Mouse (Mus musculus) lung, embryonic 14.5 days (tissue): ENCODE results near the gene Dnaaf5. TPM values are rescaled to one million over a fixed set of nuclear protein-coding genes. Genes with fewer than 3 reads are reported as not detected.

Experiments
- ATAC-seq: fragments of 200-750 bp; cut with Nextera tagmentation; 2 replicates; pipeline ENCODE4 v1.8.0; 2017; ENCODE audit warnings: mild to moderate bottlenecking, moderate TSS enrichment, moderate library complexity; ENCODE audit not compliant: insufficient read depth
- DNase-seq: peaks from one replicate; pipeline ENCODE4 v3.0.0-alpha.2; 2015
- H3K27ac ChIP-seq: fragments of 300-500 bp; sonication (generic); 2 replicates; pipeline ENCODE4 v1.5.1; 2014; ENCODE audit warnings: low read depth, mild to moderate bottlenecking, moderate library complexity
- H3K27me3 ChIP-seq: fragments of 300-500 bp; sonication (generic); 2 replicates; pipeline ENCODE4 v1.6.1; 2014; ENCODE audit warnings: low read length, control low read depth; ENCODE audit not compliant: insufficient read depth
- H3K36me3 ChIP-seq: fragments of 300-500 bp; sonication (generic); 2 replicates; pipeline ENCODE4 v1.6.1; 2014; ENCODE audit warnings: control low read depth; ENCODE audit not compliant: insufficient read depth
- H3K4me1 ChIP-seq: fragments of 300-500 bp; sonication (generic); 2 replicates; pipeline ENCODE4 v1.6.1; 2014; ENCODE audit warnings: antibody characterized with exemption, control low read depth; ENCODE audit not compliant: insufficient read depth
- H3K4me2 ChIP-seq: fragments of 300-500 bp; sonication (generic); 2 replicates; pipeline ENCODE4 v1.6.1; 2014; ENCODE audit warnings: mild to moderate bottlenecking
- H3K4me3 ChIP-seq: fragments of 300-500 bp; sonication (generic); 2 replicates; pipeline ENCODE4 v1.5.1; 2014; ENCODE audit warnings: low read depth, low read length
- H3K9ac ChIP-seq: fragments of 300-500 bp; sonication (generic); 2 replicates; pipeline ENCODE4 v1.6.1; 2014
- H3K9me3 ChIP-seq: fragments of 300-500 bp; sonication (generic); 2 replicates; pipeline ENCODE4 v1.6.1; 2016; ENCODE audit warnings: low read depth, low read length, control low read depth
- CTCF ChIP-seq: IDR thresholded peaks from 2 replicates; pipeline ENCODE4 v1.5.1; 2016; ENCODE audit warnings: antibody characterized with exemption, low read depth
- WGBS: fragments of 180-500 bp; shearing (Covaris S2); extraction: QIAGEN DNeasy Blood & Tissue Kit; methylation state at CpG from one replicate; pipeline ENCODE4 v1.1.7; 2014; 5-methylcytosine and 5-hydroxymethylcytosine counted together
- polyA plus RNA-seq: library from polyadenylated mRNA; unstranded; fragments of >200 nt; fragmentation: Nextera tagmentation; extraction: Ambion mirVana; gene quantifications from 2 replicates; pipeline ENCODE4 v1.2.1, GENCODE M21; 2014

Gene Dnaaf5
- polyA plus RNA-seq, 1 experiment from 2014 or later = 8.6 TPM

DNA sequence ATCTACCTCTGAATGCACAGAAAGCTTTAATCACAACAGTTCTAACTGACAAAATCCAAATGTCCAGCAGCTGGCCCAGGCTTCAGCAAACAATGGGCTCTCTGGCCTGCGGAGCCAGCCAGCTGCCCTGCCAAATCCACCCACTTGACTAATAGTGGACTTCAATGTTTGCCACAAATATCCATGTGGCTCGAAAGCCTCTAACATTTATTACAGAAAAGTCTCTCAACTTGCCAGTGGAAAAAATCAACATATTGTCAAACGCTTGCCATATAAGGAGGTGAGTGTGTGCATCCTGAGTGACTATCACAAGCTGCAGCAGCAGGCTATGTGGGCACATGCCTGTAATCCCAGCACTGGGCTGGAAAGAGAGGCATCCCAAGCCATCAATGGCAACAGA is 48.8 kb downstream of the Dnaaf5 start:
- H3K36me3 ChIP-seq = no peaks in the 10 kb centered on the region
- no peak overlapping the region for H3K4me3 ChIP-seq
- no peak for ATAC-seq
- 59% methylated on average over 3 of the region's 3 CpGs for WGBS
- H3K9me3 ChIP-seq = no peaks in the 10 kb centered on the region
- no peak overlapping the region for H3K4me2 ChIP-seq
- peaks cover 11% of the 10 kb centered on the region for H3K4me1 ChIP-seq
- H3K9ac ChIP-seq = no peak overlapping the region
- DNase-seq = no peak
- no peak overlapping the region; the same call in 1 of the 2 replicates for H3K27ac ChIP-seq
- no peaks in the 10 kb centered on the region for H3K27me3 ChIP-seq
- TF ChIP-seq CTCF = no peak

DNA sequence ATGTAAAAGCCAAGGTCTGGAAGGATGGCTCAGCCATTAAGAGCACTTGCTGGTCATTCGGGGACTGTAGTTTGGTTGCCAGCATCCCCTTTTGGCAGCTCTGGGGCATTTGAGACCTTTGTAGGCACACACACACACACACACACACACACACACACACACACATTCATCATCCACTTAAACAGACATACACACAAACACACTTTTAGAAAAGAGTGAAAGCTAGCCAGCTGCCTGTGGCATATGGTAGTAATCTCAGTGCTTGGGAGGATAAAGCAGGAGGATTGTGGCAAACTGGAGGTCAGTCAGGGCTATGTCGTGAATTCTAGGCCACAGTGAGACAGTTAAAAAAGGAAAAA is 49.6 kb downstream of the Dnaaf5 start:
- 38% methylated on average over 2 of the region's 2 CpGs for WGBS
- H3K27ac ChIP-seq = peak overlapping the region; percentile 83
- TF ChIP-seq CTCF = no peak
- H3K4me2 ChIP-seq = peak overlapping the region; percentile 97
- peak overlapping the region; percentile 92 for H3K4me3 ChIP-seq
- H3K27me3 ChIP-seq = no peaks in the 10 kb centered on the region
- H3K9me3 ChIP-seq = no peaks in the 10 kb centered on the region
- peak overlapping the region; percentile 83 for H3K9ac ChIP-seq
- no peaks in the 10 kb centered on the region for H3K36me3 ChIP-seq
- peaks cover 11% of the 10 kb centered on the region for H3K4me1 ChIP-seq
- ATAC-seq = no peak
- DNase-seq = no peak

DNA sequence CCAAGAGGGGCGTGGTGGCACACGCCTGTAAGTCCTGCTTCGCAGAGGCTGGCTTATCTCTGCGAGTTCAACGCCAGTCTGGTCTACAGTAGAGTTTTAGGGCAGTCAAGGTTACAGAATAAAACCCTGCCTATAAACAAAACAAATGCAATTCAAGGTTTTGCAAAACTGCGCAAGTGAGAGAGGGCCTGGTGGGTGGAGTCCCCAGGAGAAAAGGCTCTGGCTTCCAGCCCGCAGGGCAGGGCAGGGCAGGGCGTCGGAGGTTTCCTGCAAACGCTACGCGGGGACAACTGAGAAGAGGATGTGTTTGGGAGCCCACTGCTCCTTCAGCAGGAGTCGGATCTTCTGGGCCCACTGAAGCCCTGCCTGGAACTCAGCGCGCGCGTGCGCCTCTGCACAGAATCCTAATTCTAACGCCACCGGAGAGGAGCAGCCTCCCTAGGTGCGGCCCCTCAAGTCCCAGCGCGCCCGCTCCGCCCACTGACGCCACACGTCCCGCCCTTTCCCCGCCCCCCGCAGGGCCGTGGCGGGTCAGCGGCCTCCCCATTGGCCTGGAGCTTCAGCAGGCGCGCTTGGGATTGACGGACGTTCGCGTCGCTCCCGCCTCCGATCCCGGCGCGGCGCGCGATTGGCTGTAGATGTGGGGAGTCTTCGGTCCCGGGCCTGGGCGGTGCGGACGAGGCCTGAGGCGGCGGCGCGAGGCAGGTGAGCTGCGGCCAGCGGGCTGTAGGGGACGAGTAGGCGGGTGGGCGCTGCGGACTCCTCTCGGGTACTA is 50.2 kb downstream of the Dnaaf5 start, which contains the start of gene Sun1:
Gene Sun1, plus strand, starts transcription at position 643 of the 775 bp plus-strand sequence.
- Histone ChIP-seq H3K27ac (peak within 1 kb of the TSS; percentile 83), H3K4me3 (peak within 1 kb of the TSS; percentile 92), H3K4me1 (peaks cover 11% of the 10 kb centered on the region), H3K4me2 (peak within 1 kb of the TSS; percentile 97), H3K27me3 (no peaks in the 10 kb centered on the region), H3K9ac (peak within 1 kb of the TSS; percentile 83), H3K9me3 (no peaks in the 10 kb centered on the region), H3K36me3 (peaks cover 2% of the 10 kb centered on the region; the same call in 1 of the 2 replicates)
- DNase-seq = peak; percentile 99
- TF ChIP-seq CTCF = no peak
- peak; percentile 100 for ATAC-seq
- WGBS = under 1% methylated on average over 61 of the region's 64 CpGs

DNA sequence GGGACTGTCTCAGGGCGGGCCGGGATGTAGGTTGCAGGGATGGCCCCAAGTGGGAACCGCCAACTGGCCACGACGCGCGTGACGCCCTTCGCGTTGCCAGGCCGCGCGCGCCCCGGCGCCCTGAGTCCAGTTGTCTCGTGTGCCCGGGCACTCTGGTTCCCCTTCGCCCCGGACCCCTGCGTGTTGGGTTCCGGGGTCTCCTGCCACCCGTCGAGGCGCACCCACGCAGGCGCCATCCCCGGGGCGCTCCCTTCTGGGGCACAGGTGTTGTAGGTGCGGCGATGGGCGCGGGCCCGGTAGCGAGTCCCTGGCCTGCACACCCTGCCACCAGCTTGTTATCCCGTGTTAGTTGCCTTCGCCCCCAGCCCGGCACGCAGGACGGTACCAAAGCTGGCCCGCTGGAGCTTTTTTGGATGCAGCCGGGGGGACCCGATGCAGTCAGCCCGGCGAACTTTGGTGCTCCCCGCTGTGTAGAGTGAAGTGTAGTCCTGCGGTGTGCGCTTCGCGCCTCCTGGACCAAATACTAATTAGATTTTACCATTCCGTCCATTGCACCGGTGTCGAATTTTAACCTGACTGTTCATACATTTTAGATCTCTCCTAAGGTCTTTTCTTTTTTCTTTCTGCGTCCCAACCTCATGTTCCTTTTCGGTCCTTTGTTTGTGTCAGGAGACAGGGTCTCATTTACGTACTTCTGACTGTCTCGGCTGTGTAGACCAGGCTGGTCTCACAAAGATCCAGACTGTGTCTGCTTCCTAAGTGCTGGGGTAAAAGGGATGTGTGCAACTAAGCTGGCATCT is 50.9 kb downstream of the Dnaaf5 start:
- peak overlapping the region; percentile 97 for H3K4me2 ChIP-seq
- DNase-seq (peak; percentile 18), ATAC-seq (no peak; the same call in 1 of the 2 replicates)
- WGBS = under 1% methylated on average over 57 of the region's 57 CpGs
- peak overlapping the region; percentile 65; the same call in 1 of the 2 replicates for H3K27ac ChIP-seq
- H3K36me3 ChIP-seq = peaks cover 6% of the 10 kb centered on the region; the same call in 1 of the 2 replicates
- no peaks in the 10 kb centered on the region for H3K9me3 ChIP-seq
- H3K9ac ChIP-seq = peak overlapping the region; percentile 83
- H3K4me1 ChIP-seq = peaks cover 11% of the 10 kb centered on the region
- H3K4me3 ChIP-seq = peak overlapping the region; percentile 92
- H3K27me3 ChIP-seq = no peaks in the 10 kb centered on the region
- TF ChIP-seq CTCF = no peak

DNA sequence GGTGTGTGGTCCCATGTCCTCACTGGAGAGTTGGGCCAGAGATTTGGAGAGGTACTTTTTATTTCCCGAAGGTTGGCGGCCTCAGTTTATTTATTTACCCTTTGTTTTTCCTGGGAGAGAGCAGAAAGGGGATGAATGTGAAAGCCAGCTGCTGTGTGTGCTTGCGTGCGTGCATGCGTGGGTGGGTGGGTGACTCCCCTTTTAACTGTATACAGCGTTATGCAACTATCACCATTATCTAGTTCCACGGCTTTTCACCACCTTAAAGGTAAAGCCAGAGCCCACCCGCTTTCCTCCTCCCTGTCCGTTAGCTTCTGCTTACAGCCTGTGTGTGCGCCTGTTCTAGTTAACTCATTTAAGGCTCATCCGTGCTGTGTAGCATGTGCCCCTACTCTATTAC is 52.1 kb downstream of the Dnaaf5 start:
- WGBS = 65% methylated on average over 11 of the region's 11 CpGs
- H3K4me2 ChIP-seq = peak overlapping the region; percentile 97

DNA sequence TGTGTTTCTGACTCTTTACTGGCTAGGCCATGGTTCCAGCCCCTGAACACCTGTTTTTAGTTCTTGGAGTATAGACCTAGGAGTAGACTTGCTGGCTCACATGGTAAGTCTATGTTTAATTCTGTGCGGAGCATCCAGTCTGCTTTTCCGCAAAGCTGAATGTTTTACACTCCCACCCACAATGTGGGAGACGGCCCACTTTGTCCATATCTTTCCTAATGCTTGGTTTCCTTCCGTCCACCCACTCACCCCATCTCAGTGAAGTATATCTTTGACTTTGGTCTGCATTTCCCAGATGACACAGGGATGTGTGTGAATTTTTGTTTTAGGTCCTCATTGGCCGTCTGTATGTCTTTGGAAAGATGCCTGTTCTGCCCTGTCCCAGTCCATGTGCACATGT is 53.3 kb downstream of the Dnaaf5 start:
- Histone ChIP-seq H3K36me3 (peaks cover 6% of the 10 kb centered on the region; the same call in 1 of the 2 replicates), H3K27ac (no peak overlapping the region), H3K4me1 (peaks cover 11% of the 10 kb centered on the region), H3K9me3 (no peaks in the 10 kb centered on the region), H3K9ac (no peak overlapping the region), H3K4me3 (no peak overlapping the region), H3K4me2 (no peak overlapping the region), H3K27me3 (no peaks in the 10 kb centered on the region)
- 83% methylated on average over 5 of the region's 5 CpGs for WGBS
- DNase-seq (no peak), ATAC-seq (no peak)
- TF ChIP-seq CTCF = no peak

More for the DNA sequence above, 52.1 kb downstream of the Dnaaf5 start:
- Histone ChIP-seq H3K4me3 (peak overlapping the region; percentile 92), H3K9me3 (no peaks in the 10 kb centered on the region), H3K36me3 (peaks cover 6% of the 10 kb centered on the region; the same call in 1 of the 2 replicates), H3K4me1 (peaks cover 11% of the 10 kb centered on the region), H3K27me3 (no peaks in the 10 kb centered on the region), H3K27ac (no peak overlapping the region), H3K9ac (peak overlapping the region; percentile 83; the same call in 1 of the 2 replicates)
- DNase-seq (no peak), ATAC-seq (no peak)
- no peak for TF ChIP-seq CTCF

DNA sequence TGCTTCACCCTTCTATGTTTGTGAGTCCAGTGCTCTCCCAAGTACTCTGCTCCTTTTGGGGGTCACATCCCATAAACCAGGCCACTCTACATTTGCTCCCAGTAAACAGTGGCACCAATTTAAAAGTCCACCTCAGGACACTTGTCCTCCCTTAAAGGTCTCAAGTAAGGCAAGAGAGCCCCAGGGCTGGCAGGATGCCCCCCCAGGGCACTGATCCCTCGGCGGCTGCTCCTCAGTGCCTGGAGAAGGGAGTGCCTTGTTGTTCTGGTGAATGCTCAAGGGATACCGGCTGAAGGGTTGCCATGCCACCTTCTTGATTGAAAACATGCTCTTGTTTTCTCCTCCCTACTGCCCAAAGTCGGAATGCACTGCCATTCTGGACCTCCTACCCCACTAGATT is 56.1 kb downstream of the Dnaaf5 start:
- ATAC-seq = no peak
- Histone ChIP-seq H3K36me3 (peaks cover 15% of the 10 kb centered on the region; the same call in 1 of the 2 replicates), H3K4me2 (no peak overlapping the region), H3K9me3 (no peaks in the 10 kb centered on the region), H3K4me1 (peaks cover 7% of the 10 kb centered on the region), H3K27ac (no peak overlapping the region), H3K9ac (no peak overlapping the region), H3K4me3 (no peak overlapping the region), H3K27me3 (no peaks in the 10 kb centered on the region)
- TF ChIP-seq CTCF = no peak
- WGBS = 72% methylated on average over 4 of the region's 4 CpGs
- no peak for DNase-seq
